Comparison of ENCODE assay signal across 17 mouse cellular contexts in the genomic region with DNA sequence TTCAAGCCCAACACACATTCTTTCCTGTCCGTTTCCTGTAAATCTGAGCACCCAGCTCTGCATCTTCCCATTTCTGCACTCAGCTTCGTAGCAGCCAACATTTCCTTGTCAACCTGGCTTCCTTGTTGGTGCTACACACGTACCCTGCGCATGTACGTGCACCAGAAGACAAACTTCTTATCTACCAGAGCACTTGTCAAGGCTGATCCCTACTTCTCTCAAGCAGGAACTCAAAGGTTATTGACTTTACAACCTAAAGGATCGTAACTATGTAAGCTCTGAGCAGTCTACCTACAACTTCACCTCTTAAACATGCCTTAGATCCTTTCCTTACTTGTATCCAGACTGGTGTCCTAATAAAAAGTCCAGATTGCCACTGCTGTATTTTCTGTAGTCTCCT.
"Had no signal": no experiment of that assay in that cellular context is flagged by ENCODE, and none has a peak within 500 bp of the region (broad histone marks: within the 10 kb centered on the region; RNA-seq: fewer than 3 reads in every experiment).

No protein-coding gene starts in this region.

- H3K4me1 ChIP-seq: neural tube, embryonic 12.5 days; neural tube, embryonic 13.5 days; neural tube, embryonic 15.5 days; stomach, embryonic 15.5 days had no signal

- H3K4me3 ChIP-seq: neural tube, embryonic 12.5 days; neural tube, embryonic 13.5 days; neural tube, embryonic 15.5 days; stomach, embryonic 15.5 days had no signal

- H3K4me2 ChIP-seq: neural tube, embryonic 12.5 days; neural tube, embryonic 13.5 days; neural tube, embryonic 15.5 days; stomach, embryonic 15.5 days had no signal

- H3K9ac ChIP-seq: neural tube, embryonic 12.5 days; neural tube, embryonic 13.5 days; neural tube, embryonic 15.5 days; stomach, embryonic 15.5 days had no signal

- H3K27me3 ChIP-seq: neural tube, embryonic 12.5 days; neural tube, embryonic 13.5 days; neural tube, embryonic 15.5 days; stomach, embryonic 15.5 days had no signal

- H3K9me3 ChIP-seq: neural tube, embryonic 12.5 days; neural tube, embryonic 13.5 days; neural tube, embryonic 15.5 days; stomach, embryonic 15.5 days had no signal

- H3K27ac ChIP-seq: neural tube, embryonic 12.5 days; neural tube, embryonic 13.5 days; neural tube, embryonic 15.5 days; stomach, embryonic 15.5 days; stomach, postnatal 0 days had no signal

- H3K36me3 ChIP-seq: neural tube, embryonic 12.5 days; neural tube, embryonic 13.5 days; neural tube, embryonic 15.5 days; stomach, embryonic 15.5 days had no signal

- DNase-seq: retina, postnatal 1 day; right cerebral cortex, adult 18-20 months; right cerebral cortex, postnatal 14 days; right cerebral cortex, postnatal 25 days; right cerebral cortex, postnatal 4 days; spleen, adult 18-20 months; thymus, adult 18-20 months; thymus, adult 2 months; thymus, postnatal 14 days; thymus, postnatal 25 days; thymus, postnatal 36 days; thymus, postnatal 4 days had no signal
